28 mouse cellular contexts compared by ENCODE assay signal in the genomic region with DNA sequence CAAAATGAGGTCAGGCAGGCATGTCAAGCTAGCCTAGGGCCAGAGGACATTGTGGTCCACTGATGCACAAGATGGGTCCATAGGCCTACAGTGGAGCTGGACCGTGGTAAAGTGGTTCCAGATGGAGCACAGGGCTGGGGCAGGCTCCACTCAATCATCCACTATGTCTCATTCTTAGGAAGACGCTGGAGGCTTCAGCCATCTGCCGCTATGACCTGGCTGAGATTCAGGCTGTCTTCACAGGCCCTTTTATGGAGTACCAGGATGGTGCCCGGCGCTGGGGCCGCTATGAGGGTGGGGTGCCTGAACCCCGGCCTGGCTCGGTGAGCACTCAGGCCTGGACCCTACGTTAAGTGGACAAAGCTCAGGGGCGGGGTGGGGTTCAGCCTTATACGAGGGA. TPM values are rescaled to one million over a fixed set of nuclear protein-coding genes. Genes with fewer than 3 reads are reported as not detected.
A peak's percentile ranks its signal among the peaks of the same experiment; 100 is the strongest.
DNase-seq lines count a peak whose midpoint lies in the region; ATAC-seq lines count a peak whose summit lies in the region.
"Had no signal": no experiment of that assay in that cellular context is flagged by ENCODE, and none has a peak within 500 bp of the region (broad histone marks: within the 10 kb centered on the region; RNA-seq: fewer than 3 reads in every experiment).

No protein-coding gene starts in this region.

- H3K4me1 ChIP-seq in megakaryocyte, embryonic 14.5 days: peaks cover 30% of the 10 kb centered on the region; the same call in 1 of the 2 replicates
- H3K4me1 ChIP-seq: embryonic facial prominence, embryonic 12.5 days; intestine, embryonic 15.5 days; limb, embryonic 15.5 days; midbrain, embryonic 15.5 days; neural tube, embryonic 12.5 days had no signal

- H3K4me3 ChIP-seq in megakaryocyte, embryonic 14.5 days (replicated peaks): peak overlapping the region; percentile 46
- H3K4me3 ChIP-seq: embryonic facial prominence, embryonic 12.5 days; intestine, embryonic 15.5 days; limb, embryonic 10.5 days; limb, embryonic 15.5 days; liver, embryonic 13.5 days; midbrain, embryonic 15.5 days; neural tube, embryonic 12.5 days had no signal

- H3K27me3 ChIP-seq in megakaryocyte, embryonic 14.5 days (replicated peaks): peaks cover 31% of the 10 kb centered on the region
- H3K27me3 ChIP-seq: embryonic facial prominence, embryonic 12.5 days; intestine, embryonic 15.5 days; limb, embryonic 15.5 days; liver, embryonic 13.5 days; midbrain, embryonic 15.5 days; neural tube, embryonic 12.5 days had no signal

- no peak for ATAC-seq in megakaryocyte, adult 5-6 weeks (ENCODE audit: poor library complexity, severe bottlenecking)
- ATAC-seq: activated CD4-positive, CD25-positive, alpha-beta regulatory T cell, adult 4 months; CD4-positive, CD25-positive, alpha-beta regulatory T cell, adult 4 months; forebrain, embryonic 14.5 days; hindbrain, embryonic 16.5 days; intestine, embryonic 15.5 days; lung, postnatal 0 days; midbrain, embryonic 15.5 days had no signal

- peaks cover 22% of the 10 kb centered on the region for H3K36me3 ChIP-seq in megakaryocyte, embryonic 14.5 days (replicated peaks; ENCODE audit: low read length)

- H3K9me3 ChIP-seq in megakaryocyte, embryonic 14.5 days: no peaks in the 10 kb centered on the region
- H3K9me3 ChIP-seq: embryonic facial prominence, embryonic 12.5 days; intestine, embryonic 15.5 days; limb, embryonic 10.5 days; limb, embryonic 15.5 days; liver, embryonic 13.5 days; midbrain, embryonic 15.5 days; neural tube, embryonic 12.5 days had no signal

- peak; percentile 39 for DNase-seq in cerebellum, adult 9-10 months
- no peak for DNase-seq in cerebellum, adult 8-10 months
- peak; percentile 51 for DNase-seq in 3T3-L1 (ENCODE audit: low read depth, low spot score)
- DNase-seq in cerebellum, postnatal 10 days: peak; percentile 54 to 56
- no peak for DNase-seq in adrenal gland, postnatal 4 days (ENCODE audit: low spot score in 2 of 2)
- DNase-seq: adrenal gland, adult 2 months; adrenal gland, postnatal 36 days; gastrocnemius, postnatal 14 days; heart, postnatal 14 days; kidney, adult 2 months; liver, embryonic 13.5 days; lung, adult 18-20 months; lung, postnatal 4 days; right cerebral cortex, postnatal 14 days had no signal

RNA-seq across cellular contexts. Expression of gene Twnk, which starts 7.7 kb away (rescaled TPM):
- polyA plus RNA-seq in megakaryocyte, embryonic 14.5 days (2012; ENCODE audit: insufficient read depth, low replicate concordance): 2.0 and 7.3 TPM in 2 replicates
- 6.2 and 6.3 TPM in 2 replicates for total RNA-seq in megakaryocyte, adult 5-6 weeks (2015)
- 6.5 and 6.8 TPM in 2 replicates for total RNA-seq in megakaryocyte, adult 5-6 weeks (2017)
- 10 to 100 TPM; 30.5 to 33.0 TPM for total RNA-seq in adrenal gland, postnatal 4 days (2021)

RNA-seq across cellular contexts. Expression of gene Mrpl43, which starts 8.5 kb away (rescaled TPM):
- 76.4 and 192 TPM in 2 replicates for polyA plus RNA-seq in megakaryocyte, embryonic 14.5 days (2012; ENCODE audit: insufficient read depth, low replicate concordance)
- 35.9 and 47.9 TPM in 2 replicates for total RNA-seq in megakaryocyte, adult 5-6 weeks (2015)
- total RNA-seq in megakaryocyte, adult 5-6 weeks (2017): 25.3 and 29.3 TPM in 2 replicates
- 10 to 100 TPM; 49.9 to 51.2 TPM for total RNA-seq in adrenal gland, postnatal 4 days (2021)

RNA-seq across cellular contexts. Expression of gene Sema4g, which starts 8.9 kb away (rescaled TPM):
- polyA plus RNA-seq in megakaryocyte, embryonic 14.5 days (2012; ENCODE audit: insufficient read depth, low replicate concordance): 0.53 TPM in 1 of 2 replicates, not detected in the other
- total RNA-seq in megakaryocyte, adult 5-6 weeks (2015): not detected in 2 replicates
- not detected in 2 replicates for total RNA-seq in megakaryocyte, adult 5-6 weeks (2017)
- total RNA-seq in adrenal gland, postnatal 4 days (2021): 10 to 100 TPM; 15.5 to 26.5 TPM
- total RNA-seq: granulocyte monocyte progenitor cell, adult 5-6 weeks had no signal

RNA-seq across cellular contexts. Expression of gene Lzts2, which starts 16.4 kb away (rescaled TPM):
- polyA plus RNA-seq in megakaryocyte, embryonic 14.5 days (2012; ENCODE audit: insufficient read depth, low replicate concordance): 59.9 and 91.6 TPM in 2 replicates
- 0.32 and 0.36 TPM in 2 replicates for total RNA-seq in megakaryocyte, adult 5-6 weeks (2015)
- 0.37 and 0.51 TPM in 2 replicates for total RNA-seq in megakaryocyte, adult 5-6 weeks (2017)
- total RNA-seq in adrenal gland, postnatal 4 days (2021): 100 to 1,000 TPM; 107 to 119 TPM

RNA-seq across cellular contexts. Expression of gene Pdzd7, which starts 47.7 kb away (rescaled TPM):
- polyA plus RNA-seq in megakaryocyte, embryonic 14.5 days (2012; ENCODE audit: insufficient read depth, low replicate concordance): 0.02 TPM in 1 of 2 replicates, not detected in the other
- total RNA-seq in megakaryocyte, adult 5-6 weeks (2015): not detected in 2 replicates
- not detected in 2 replicates for total RNA-seq in megakaryocyte, adult 5-6 weeks (2017)
- under 1 TPM; 0.25 to 0.34 TPM for total RNA-seq in adrenal gland, postnatal 4 days (2021)
- polyA plus RNA-seq: CD4-positive, CD25-positive, alpha-beta regulatory T cell, adult 4 months; liver, embryonic 13.5 days had no signal

Comparison
In these comparisons a context has a peak if more than half of its experiments do, and no peak if none do; other contexts are left out.
1. DNase-seq: peak in cerebellum, adult 9-10 months (single experiment), 3T3-L1 (single experiment) and cerebellum, postnatal 10 days (2 of 2); none in cerebellum, adult 8-10 months (single experiment) and adrenal gland, postnatal 4 days (0 of 2).
2. RNA of gene Twnk, which starts 7.7 kb away (total RNA-seq): 30.5 to 33.0 TPM in adrenal gland, postnatal 4 days; 6.2 to 6.8 TPM in megakaryocyte, adult 5-6 weeks; every median in the first group is over 4 times any median in the second.
3. RNA of gene Sema4g, which starts 8.9 kb away (total RNA-seq): 15.5 to 26.5 TPM in adrenal gland, postnatal 4 days; not detected in megakaryocyte, adult 5-6 weeks; every median in the first group is over 10 times any median in the second.